Mouse (Mus musculus) urinary bladder, postnatal 14 days (tissue): ENCODE results near the gene Slc28a1.
"Not testable (repeated sequence)": the region's sequence is repeated elsewhere in the genome, so short reads cannot be mapped to it uniquely, and the experiment has no call there.

Experiments
- DNase-seq: peaks from one replicate; pipeline ENCODE4 v3.0.0; 2021; ENCODE audit warnings: low spot score

Gene Slc28a1

DNA sequence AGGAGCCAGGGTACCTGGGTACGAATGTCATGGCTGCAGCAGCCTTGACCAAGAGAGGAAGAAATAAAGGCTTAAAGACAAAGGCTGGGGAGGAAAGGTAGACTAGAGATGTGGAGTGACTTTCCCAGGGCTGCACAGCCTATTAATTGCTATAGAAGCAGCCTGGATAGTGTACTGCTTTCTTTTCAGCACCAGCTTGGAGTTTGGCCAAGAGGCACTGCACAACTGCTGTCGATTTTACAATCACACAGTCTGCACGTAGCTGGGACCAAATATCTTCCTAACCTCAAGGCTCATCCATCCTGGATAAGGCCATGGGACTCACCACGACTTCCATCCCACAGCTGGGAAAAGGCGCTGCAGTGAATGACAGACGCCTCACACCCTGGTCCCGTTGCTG lies 54.8 kb downstream of the Slc28a1 start:
- no peak for DNase-seq

DNA sequence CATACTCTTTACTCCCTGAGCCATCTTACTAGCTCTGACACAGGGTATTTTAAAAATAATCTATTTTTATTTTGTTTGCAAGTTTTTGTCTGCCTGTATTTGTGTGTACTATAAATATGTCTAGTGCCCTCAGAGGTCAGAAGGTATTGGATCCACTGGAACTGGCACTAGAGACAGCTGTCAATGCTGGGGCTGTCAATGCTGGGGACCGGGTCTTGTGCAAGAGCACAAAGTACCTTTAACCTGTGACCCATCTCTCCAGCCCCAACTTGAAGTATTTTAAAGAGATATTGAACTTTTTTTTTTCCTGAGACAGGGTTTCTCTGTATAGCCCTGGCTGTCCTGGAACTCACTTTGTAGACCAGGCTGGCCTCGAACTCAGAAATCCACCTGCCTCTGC lies 59.3 kb downstream of the Slc28a1 start:
- no peak for DNase-seq

DNA sequence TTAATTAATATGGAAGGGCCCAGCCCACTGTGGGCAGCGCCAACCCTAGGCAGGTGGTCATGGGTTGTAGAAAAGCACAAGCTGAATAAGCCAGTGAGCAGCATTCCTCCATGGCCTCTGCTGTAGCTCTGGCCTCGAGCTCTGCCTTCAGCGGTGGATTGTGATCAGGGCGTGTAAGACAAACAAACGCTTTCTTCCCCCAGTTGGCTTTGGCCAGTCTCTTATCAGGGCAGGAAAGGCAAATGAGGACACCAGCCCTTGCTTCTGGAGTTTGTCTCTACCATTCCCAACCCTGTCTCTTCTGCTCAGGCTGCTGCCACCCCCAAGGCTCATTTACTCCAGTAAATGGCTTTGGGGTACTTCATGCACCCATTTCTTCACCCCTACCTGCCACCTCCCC lies 60.1 kb downstream of the Slc28a1 start:
- DNase-seq, result no peak

DNA sequence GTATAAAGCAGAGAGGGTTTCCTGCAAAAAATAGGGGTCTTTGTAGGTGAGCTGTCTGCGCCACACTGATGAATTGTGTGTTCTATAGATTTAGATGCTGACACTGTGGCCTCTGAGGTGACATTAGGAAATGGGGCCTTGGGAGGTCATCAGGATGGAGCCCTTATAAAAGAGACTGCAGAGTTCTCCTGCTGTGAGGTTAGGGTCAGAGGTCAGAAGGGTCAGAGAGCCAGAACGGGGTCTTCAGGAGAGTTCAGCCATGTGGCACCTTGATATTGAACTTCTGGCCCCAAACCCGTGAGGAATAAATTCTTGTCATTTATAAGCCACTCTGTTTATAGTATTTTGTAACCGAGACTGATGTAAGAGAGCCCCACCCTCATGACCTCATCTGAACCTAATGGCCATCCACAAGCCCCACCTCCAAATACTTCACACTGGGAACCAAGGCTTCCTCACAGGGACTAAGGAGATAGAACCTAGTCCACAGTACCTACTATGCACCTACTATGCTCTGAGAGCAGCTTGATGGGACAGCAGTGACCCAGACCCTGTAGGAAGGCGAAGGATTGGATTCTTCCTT lies 61.7 kb downstream of the Slc28a1 start:
- no peak for DNase-seq

- no peak for DNase-seq
Observed at GRCm38 (mm10) chr7:81179494-81179893, 64.9 kb downstream of the Slc28a1 start.

DNA sequence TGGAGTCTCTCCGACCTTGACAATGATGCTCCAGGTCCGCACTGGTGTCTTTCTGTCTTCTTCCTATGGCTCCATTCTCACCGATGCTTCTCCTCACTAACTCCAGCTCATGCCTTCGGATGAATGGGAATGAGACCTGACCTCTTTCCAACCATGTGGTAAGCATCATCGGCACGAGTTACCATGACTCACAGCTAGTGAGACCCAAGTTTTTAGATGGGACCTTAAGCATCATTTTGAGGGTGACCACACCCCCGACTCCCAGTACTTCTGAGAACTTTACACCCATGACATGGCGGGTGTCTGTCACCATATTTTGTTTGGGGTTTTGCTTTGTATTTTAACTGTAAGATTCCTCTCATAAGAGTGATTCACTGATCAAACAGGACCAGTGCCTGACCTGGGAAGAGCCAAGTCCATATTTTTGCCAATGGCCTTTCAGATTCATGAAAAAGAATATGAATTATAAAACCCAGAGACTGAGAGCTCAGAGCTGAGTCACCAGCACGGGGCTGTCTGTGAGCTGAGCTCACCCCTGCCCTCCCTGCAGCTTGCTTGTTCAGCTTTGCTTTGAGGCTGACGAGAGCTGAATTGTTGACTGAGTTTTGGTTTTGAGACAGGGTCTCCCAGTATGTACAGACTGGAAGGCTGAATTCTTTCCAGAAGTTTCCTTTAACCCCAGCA lies 68.0 kb downstream of the Slc28a1 start:
- peak; percentile 41 for DNase-seq

- no peak for DNase-seq
Observed at GRCm38 (mm10) chr7:81183181-81183580, 68.6 kb downstream of the Slc28a1 start.

DNA sequence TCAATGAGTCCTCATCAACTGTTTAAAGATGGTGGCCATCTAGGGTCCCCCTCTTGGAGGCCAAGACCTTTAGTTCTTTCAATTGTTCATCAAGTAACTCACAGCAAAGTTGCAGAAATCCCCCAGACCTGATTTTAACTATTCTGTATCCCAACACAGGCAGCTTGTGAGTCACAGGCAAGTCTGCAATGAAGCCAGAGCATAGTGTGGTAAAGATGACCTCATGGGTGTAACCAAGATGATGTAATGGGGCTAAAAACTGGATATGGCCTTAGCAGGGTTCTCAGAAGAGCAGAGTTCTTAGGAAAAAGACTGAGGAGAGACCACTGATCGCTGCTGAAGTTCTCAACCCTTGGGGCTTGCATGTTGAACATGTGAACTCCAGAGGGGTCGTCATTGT lies 69.5 kb downstream of the Slc28a1 start:
- no peak for DNase-seq

DNA sequence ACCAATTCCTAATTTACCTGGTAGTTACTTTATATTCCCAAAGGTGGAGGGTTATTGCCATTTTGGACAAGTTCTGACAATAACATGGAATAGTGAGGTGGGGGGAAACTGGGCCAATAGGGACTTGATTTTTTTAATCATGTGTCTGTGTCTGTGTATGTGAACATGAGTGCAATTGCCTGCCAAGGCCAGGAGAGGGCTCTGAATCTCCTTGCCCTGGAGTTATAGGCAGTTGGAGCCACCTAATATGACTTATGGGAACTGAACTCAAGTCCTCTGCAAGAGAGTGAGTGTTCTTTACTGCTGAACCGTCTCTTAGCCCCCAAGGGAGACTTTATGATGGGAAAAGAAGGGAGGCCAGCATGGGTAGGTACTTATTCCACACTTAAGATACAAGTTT lies 70.1 kb downstream of the Slc28a1 start:
- no peak for DNase-seq

- DNase-seq, result peak; percentile 43
Observed at GRCm38 (mm10) chr7:81186036-81186435, 71.4 kb downstream of the Slc28a1 start.

- no peak for DNase-seq
Observed at GRCm38 (mm10) chr7:81189180-81189579, 74.6 kb downstream of the Slc28a1 start.

GRCm38 (mm10) chr7:81195509-81195908 lies 80.9 kb downstream of the Slc28a1 start:
- DNase-seq, result no peak

DNA sequence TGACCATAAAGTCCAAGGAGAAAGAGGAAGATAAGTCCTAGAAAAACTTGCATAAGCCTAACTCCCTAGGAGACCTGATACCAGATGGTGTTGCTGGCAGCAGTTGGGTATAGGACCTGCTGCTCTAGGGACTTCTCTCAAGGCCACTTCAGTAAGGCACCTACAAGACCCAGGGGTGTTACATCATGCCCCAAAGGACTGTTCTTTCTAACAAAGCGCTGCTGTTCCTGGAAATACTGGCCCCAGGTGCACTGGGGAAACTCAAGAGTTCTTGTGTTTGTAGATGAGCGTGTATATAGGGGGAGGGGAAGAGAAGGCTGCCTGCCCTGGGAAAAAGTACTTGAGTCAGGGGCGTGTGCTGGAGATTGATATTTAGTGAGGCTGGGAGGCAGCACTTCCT lies 82.2 kb downstream of the Slc28a1 start:
- DNase-seq, result no peak

GRCm38 (mm10) chr7:81198538-81198937 lies 83.9 kb downstream of the Slc28a1 start:
- no peak for DNase-seq

DNA sequence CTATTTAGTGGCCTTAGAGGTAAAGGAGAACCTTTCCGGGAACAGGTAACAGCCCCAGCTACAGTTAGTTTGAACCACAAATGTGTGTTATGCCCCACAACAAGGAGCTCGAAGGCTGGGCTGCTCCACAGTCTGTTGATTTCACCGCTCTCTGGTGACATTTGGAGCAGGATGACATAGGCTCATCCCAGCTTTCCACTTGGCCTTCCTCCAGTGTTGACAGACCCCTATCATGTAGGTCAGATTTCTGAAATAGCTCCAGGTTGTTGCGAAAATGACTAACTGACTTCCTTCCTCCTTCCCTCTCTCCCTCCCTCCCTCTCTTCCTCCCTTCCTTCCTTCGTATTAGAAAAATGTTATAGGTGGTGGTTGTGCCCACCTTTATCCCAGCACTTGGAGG lies 84.5 kb downstream of the Slc28a1 start:
- no peak for DNase-seq

DNA sequence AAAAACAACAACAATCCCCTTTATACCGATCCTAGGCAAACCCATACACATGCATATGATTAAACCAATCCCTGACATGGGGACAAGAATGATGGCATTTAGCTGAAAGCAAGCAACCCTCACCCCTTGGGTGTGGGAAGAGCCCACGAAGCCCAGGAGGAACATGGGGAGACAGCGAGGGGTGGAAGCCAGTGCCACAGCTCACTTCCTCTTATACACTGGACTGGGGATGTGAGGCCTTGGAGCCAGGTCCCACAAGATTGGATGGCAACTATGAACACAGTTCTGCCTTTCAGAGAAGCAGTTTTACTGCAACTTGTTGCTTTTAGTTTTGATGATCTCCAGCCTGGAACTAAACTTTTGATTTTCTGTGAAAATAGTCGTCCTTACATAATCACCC lies 85.2 kb downstream of the Slc28a1 start:
- DNase-seq, result no peak

- no peak for DNase-seq
Observed at GRCm38 (mm10) chr7:81202389-81202788, 87.8 kb downstream of the Slc28a1 start.

DNA sequence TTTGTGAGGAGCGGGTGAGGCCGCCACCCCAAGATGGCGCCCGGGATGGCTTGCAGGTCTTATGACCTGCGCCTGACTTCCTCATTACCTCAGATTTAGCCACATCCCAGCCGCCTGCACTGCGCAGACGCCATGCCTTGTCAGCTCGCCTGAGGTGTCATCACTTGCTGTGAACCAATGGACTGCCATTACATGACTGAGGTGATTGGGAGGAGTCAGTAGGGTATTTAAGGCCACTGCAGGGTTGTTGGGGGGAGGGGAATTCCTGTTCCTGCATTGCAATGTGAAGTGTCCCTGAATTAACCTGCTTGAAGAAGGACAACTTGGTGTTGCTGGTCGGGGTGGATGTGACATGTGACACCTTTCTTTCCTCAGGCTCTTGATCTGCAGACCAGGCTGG lies 89.0 kb downstream of the Slc28a1 start:
- not testable (repeated sequence) for DNase-seq

DNA sequence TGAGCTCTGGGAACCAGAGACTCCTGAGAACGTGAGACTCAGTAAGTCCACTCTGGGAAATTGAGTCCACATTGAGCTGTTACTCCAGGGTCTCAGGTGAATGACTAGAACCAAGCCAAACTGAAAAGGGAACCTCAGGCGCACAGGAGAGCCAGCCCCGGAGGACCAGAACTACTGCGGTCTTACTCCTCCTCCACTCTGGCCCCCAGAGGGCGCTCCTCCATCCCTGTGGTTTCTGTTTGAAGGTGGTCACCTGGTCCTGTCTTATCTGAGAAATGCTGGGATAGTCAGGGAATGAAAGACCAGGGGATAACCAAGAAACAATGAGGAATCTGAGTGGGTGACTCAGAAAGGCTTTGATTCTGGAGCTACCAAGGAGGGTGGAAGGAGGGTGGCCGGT lies 94.3 kb downstream of the Slc28a1 start:
- peak; percentile 66 for DNase-seq

DNA sequence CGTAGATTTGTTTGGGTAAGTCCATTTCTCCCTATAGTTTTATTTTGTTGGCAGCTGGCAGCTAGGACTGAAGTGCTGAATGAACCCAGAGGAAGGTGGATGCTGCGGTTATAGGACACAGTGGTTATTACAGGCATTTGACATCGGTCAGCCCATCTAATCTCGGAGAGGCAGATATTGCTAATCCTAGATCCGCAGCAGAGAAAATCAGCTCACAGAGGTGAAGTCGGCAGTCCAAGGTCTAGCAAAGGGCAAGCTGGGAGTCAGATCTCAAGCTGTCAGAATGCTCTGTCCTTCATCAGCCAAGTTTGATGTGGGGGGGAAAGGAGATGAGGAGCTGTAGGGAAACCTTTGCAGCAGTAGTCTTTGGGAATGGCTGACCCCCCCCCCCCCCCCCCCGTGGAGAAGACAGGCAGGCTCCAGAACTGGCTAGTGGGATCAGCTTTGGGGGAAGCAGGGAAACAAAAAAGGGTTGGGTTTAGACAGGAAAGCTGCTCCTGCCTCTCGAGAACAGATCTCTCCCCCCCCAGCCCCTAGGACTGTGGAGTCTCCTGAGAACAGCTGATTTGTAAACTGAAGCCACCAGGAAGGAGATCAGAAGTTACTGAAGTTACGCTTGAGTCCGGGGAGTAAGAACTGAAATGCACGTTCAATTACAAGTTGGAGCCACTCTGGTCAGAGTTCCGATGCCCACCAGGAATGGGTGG lies 95.5 kb downstream of the Slc28a1 start:
- DNase-seq, result no peak

- no peak for DNase-seq
Observed at GRCm38 (mm10) chr7:81211760-81212159, 97.2 kb downstream of the Slc28a1 start.

DNA sequence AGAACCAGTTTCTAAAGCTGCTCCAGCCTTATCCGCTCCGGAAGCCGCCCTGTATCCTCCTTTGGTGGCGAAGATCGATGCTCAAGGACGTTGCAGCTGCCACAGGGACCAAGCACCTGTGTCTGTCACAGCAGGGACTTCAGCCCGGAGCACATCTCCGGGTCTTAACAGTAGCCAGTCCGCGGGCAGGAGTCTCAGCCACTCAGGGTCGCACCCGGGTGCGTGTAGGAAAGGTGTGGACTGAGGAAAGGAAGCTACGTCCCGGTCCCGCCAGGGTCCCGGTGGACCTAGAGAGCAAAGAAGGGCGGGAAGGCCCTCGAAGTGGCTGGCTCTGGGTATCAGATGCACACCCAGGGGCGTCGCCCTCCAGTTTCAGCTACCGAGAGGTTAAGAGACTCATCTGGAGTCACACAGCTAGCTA lies 97.7 kb downstream of the Slc28a1 start:
- peak; percentile 34 for DNase-seq

DNA sequence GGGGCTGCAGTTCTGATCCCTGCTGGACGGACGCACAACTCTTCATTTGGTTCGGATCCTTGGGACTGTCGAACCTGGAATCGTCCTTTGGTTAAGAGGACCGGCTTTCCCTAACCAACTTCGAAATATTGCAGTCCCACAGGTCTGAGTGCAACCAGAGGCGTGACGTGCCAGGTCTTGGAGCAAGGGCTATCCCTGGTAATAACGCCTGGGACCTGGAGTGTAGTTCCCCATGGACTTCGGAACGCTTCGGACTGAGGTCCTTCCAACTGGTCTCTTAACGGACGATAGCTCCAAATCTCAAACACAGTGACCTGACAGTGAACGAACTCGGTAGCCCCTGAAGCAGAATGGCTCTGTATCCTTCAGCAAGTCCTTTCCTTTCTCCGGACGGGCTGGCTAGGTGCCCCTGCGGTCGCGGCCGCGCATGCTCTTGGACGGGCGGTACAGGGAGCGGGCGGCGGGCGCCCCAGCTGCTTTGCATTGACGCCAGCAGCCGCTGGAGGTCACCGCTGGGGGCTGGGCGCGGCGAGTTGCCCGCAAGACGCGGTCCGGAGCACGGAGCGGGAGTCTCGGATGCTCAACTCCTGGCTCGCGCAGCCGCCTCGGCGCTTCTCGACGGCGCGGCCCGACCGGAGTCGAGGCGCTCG lies 98.2 kb downstream of the Slc28a1 start:
- DNase-seq, result peak; percentile 93
